Mouse (Mus musculus) left cerebral cortex, adult 11 months (tissue): ENCODE results near the gene Smg8.
"Not testable (repeated sequence)": the region's sequence is repeated elsewhere in the genome, so short reads cannot be mapped to it uniquely, and the experiment has no call there.

Experiments used
- DNase-seq: peaks from one replicate; pipeline ENCODE4 v3.0.0; 2022; ENCODE audit warnings: low spot score

Gene Smg8

DNA sequence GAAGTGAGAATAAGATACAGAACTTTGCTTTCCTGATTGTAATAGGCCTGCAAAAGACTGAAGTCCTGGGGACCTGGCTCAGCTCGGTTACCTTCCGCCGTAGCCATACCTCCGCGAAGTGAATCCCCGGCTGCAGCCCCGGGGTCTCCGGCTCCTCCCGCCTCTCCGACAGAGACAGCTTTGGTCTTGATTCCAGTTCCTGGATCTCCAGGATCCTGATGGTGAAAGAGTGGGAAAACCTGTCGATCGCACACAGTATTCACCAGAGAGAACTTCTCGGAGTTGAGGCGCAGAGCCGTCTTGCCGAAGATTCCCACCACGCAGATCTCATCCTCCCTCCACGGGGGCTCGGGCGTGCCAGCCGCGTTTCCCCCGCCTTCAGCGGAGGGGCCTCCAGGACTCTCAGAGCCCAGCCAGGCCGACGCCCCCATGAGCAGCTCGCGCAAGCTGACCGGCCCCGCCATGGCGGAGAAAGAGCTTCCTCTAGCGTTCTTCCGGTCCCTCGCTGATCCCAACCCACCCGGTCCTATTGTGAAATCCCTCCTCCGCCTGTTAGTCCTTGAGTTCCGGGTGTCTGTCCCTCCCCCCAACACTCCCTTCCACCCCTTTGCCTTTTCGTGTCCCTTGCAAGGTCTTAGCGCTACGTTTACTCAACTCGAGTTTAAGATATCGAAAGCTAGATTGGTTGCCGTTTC, at the start of gene Smg8:
TSS of gene Smg8 (minus strand) at position 485 of the 695 bp plus-strand sequence.
- DNase-seq: peak; percentile 64

DNA sequence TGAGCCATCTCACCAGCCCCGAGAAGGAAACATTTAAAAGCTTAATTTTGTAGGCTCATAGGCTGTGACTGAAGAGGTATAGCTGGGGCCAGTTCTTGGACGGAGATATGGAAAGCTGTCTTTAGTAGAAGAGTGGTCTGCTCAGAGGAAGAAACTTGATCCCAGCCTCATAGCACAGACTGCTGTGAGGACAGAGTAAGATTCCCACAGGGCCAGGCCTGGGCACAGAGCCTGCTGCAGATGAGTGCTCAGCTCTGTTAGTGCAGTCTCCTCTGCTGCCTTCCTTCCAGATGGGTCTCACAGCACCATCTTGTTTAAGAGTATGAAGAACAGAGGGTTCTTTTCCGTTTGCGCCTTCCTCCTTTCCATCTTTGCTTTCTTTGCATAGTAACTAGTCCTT, 49.7 kb upstream of the Smg8 start:
- DNase-seq: no peak

DNA sequence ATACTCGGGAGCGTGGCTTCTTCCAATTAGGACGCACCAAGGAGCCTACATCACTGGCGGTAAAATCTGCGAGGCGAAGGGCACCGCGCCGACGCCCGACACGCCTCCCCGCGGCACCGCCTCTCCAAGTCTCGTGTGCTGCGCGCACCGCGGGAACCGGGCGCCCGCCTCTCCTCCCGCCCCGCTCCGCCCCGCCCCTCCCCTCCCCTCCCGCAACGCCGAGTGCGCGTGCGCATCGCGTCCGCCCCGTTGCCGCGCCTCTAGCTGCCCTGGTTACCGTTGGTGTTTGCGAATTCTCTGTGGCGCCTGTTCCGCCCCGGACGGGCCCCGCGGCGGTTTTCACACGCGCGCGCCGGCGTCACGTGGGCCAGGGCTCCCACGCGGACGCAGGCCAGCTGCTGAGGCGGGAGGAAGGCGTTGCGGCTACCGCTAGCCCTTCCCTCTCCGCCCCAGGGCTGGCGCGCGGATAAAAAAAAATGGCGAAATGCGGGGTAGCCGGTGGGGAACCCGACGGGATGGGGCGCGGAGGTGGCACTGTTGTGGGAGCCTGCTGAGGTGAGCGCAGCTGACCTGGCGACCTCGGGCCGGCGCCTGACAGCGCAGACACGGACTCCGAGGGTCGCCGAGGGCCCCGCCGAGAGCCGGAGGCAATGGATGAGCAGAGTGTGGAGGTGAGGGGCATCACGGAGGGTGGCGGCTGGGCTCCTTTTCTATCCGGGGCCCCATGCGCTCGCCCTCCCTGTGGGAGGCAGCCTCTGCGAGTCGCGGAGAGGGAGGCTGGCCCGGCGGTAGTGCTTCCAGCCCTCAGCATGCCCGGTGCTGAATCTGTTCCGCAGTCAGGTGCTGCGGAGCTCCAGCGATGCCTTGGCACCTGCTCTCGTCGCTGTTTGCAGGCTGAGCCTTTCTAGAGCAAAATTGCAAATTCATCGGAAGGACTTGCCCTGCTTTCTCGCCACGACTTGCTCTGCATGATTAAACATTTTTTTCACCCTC, 40.5 kb upstream of the Smg8 start, which contains the start of gene Trim37:
TSS of gene Trim37 (plus strand) at position 254 of the 993 bp plus-strand sequence.
- peak; percentile 82 for DNase-seq

DNA sequence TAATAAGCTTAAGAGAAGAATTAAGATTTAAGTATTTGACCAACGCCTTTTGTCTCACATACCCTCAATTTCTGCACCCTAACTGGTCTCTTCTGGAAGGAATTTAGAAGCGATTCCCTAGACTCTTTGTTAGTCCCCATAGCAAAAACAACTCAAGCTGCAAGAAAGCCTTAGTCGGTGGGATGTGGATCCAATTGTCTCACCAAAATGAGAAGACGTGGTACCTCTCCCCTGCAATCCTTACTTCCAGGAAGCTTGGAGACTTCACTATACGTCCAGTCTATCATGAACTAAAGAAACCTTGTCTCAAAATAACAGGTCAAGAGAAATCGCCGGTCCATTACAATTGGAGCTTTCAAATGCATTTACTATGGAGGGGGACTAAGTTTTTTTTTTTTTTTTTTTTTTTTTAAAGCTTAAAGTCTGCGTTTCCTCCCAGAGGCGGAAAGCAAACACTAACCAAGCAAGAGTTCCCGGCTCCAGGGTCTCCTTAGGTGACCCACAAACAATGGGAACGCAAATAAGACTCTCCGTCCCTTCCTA, 39.8 kb upstream of the Smg8 start:
- no peak for DNase-seq

DNA sequence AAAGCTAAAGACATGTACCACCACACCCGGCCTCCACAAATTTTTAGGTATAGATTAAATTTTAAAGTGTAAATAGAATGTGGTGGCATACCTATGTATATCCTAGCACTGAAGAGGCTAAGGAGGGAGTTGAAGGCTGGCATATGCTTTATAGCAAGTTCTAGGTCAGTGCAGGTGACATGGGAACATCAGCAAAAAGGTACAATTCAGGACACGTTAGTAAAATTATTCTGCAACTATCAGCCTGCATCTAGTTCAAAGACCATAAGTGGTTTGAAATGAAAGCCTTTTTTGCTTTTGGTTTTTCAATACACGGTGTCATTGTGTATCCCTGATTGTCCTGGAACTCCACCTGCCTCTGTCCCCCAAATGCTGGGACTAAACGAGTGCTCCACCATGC, 39.0 kb upstream of the Smg8 start:
- no peak for DNase-seq

DNA sequence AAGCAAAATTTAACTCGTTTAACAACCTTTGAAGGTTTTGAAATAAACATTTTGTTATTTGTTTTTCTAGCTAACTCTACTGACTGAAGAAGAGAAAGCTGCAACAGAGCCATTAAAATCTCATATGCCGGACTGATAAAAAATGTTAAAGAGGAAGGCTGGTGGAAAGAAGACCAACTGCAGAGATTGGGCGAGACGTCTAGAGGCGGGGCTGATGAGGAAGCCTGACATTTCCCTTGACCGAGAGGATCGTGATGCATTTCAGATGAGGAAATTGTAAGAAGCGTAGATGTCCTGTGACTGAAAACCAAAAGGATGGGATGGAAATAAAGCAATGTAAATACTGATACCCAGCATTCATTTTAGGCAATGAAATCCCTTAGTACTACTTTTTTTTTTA, 35.3 kb upstream of the Smg8 start:
- DNase-seq: no peak

DNA sequence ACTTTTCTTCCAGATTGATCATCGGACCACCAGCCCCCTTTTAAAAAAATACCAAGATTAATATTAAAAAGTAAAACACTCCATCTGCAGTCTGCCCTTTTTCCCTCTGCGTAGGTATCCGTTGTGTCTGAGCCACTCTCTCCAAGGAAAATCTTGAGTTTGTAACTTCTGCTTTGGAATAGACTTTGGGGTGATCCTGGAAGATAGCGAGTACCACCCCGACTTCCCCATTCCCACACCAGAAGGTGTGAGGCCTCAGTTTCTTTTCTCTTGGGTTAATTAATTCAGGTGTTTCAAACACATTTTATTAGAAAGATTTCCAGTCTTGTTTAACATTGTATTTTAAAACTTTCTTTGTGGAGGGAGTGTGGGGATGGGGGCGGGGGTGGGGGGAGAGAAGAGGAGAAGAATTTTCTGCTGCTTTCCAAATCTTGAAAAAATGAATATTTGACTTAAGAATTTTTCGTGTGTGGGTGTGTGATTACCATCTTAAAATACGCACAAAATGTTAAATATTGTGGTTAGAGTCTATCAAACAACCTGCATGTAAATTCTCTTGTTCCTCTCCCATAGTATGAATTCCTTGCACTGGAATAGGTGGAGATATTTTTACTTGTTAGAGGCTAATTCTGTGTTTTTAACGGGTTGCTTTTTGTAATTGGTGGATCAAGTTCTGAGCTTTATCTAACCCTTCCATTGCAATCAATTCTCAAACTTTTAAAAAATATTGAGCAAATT, 23.8 kb upstream of the Smg8 start:
- no peak for DNase-seq

DNA sequence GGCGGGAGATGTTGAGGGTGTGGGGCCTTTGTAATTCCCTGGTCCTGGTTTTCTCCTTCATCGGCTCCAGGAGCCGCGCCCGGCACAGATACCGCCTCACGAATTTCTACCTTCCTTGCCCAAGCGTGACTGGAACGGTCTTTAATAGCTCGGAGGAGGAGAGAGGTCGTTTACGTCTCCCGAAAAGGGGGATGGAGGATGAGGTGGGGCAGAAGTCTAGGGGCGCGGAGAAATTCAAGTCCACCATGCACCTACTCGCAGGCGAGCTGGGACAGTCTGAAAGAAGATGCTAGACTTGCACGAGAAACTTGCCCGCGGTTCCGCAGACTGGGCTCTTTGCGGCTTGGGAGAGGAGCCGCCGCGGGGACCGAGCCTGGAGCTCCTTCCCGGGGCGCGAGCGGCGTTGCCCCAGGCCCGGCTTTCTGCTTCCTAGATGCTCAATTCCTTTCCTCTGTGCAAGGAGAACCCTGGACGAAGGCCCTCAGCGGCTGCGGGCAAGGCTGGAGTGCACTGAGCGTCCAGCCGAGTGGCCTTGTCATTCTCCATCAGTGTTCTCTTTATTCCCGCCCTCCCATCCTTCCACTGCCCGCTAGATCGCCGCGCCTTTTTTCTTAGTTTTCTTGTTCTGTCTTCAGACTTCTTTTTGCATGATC, 23.1 kb upstream of the Smg8 start:
- no peak for DNase-seq

DNA sequence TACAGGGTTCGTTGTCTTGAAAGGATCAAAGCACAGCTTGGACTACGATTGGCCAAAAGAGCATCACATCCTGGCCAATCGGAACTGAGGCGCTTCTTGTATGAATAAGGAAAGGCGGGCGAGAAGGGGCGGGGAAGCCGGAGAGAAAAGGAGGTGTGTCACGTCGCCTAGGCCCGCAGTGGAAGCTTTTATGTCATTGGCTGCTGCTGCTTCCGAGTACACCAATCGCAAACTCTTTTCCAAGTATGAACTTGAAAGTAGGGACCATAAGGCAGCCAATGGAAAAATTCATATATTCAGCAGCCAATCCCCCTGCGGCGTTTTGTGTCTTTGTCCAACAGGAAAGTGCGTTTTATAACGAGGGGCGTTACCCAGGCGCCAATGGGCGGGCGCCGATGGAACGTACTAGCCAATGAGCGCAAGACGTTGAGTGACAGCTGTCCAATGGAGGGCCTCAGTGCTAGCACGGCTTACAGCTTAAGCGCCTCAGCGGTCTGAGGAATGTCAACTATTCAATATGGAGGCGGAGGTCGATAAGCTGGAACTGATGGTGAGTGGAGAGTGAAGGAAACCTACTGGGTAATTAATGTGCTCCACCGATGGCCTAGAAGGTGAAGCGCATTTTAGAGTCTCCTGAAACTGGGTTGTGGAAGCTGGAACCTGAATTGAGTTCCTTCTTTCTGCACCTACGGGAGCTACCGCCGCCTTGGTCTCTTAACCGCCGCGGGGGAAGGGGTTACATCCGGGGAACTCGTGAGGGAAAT, 22.4 kb upstream of the Smg8 start, which contains the start of gene Ska2:
TSS of gene Ska2 (plus strand) at position 480 of the 764 bp plus-strand sequence.
- DNase-seq: peak; percentile 98

- DNase-seq: no peak
Measured at GRCm38 (mm10) chr11:87108409-87108754, 21.8 kb upstream of the Smg8 start, which contains the start of gene Prr11. Gene Prr11, minus strand, starts transcription at chr11:87108708.

DNA sequence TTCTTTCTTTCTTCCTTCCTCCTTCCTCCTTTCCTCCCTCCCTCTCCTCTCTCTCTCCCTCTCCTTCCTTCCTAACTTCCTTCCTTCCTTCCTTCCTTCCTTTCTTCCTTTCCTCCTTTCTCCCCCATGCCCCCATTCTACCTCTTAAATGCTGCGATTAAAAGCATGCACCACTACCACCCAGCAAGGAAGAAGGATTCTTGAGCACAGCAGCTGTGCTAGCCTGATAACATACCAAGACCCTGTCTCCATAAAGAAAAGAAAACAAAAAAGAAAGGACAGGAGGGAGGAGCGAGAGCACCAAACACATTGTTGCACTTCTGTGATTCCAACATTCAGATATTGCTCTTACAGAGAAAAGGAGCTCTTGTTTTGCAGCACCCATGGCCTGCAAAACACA, 568 bp upstream of the Smg8 start:
- DNase-seq: no peak

- no peak for DNase-seq
Measured at GRCm38 (mm10) chr11:87085461-87085860, 1.1 kb downstream of the Smg8 start.

DNA sequence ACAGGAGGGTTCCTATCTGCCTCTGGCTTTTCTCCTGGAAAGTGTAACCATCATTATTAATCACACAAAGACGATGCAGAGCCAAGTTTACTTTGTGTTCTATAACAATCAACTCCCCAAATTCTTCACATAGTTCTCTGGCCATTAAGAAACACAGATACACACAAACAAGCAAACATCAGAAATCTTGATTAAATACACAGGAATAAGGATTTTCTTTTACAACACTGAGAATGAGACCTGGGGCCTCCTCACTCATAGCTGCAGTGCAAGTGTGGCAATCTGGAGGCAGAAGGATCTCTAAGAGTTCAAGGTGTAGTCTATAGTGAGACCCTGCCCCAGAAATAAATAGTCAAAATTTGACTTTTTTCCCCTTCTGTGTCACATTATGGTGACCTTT, 2.9 kb downstream of the Smg8 start:
- no peak for DNase-seq

GRCm38 (mm10) chr11:87073866-87074440, 12.6 kb downstream of the Smg8 start, which contains the start of gene Gdpd1:
Gene Gdpd1, minus strand, starts transcription at chr11:87074062.
- DNase-seq: peak; percentile 80

- DNase-seq: peak; percentile 75
Measured at GRCm38 (mm10) chr11:87073343-87073865, 13.2 kb downstream of the Smg8 start.

DNA sequence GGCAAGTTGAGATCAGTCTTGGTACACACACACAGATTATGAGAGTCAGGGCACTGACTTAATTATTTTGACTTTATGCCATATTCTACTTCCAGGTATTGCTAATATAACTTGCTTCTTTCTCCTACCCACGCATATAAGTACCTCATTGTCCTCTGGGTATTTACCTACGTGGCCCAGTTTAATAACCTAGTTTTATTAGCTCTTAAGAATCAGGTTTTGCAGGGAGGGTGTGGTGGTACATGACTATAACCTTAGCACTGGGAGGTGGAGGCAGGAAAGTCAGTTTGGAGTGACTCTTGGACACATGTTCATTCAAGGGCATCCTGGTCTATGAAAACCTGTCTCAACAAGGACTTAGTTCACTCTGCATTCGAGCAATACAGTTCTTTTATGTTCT, 24.5 kb downstream of the Smg8 start:
- no peak for DNase-seq

DNA sequence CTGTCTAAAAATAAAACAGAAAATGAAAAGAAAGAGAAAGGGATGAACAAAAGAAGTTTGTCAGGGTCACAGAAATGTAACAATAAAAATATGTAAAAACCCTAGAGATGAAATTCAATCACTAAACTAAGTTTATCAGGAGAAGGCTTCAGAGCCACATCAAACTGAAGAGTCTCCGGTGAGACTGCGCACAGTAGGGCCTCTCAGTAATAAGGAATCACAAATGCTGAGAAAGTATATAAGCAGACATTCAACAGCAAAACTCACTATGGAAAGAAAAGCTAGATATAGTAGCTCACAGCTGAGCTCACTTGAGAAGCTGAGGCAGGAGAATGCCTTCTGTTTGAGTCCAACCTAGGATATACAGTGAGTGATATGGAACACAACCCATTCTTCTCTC, 26.2 kb downstream of the Smg8 start:
- DNase-seq: no peak

- no peak for DNase-seq
Measured at GRCm38 (mm10) chr11:87056286-87056685, 30.3 kb downstream of the Smg8 start.

GRCm38 (mm10) chr11:87048900-87049299, 37.7 kb downstream of the Smg8 start:
- DNase-seq: not testable (repeated sequence)

DNA sequence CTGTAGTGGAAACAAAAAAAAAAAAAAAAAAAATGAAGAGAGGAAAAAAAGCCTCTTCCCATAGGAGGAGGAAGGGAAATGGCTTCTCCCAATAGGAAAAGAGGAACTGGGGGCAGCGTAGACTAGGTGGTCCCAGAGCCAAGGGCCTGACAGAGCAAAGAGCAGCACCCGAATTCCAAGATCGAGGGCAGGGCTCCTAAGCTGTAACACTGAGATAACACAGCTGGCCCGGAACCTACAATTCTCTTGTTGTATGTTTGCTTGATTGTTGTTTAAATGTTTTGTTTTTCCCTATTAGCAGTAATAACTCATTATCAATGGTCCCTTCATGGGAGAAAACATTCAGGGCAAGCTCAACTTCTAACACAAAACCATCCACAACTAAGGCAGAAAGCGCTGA, 39.6 kb downstream of the Smg8 start:
- DNase-seq: no peak
